Mouse (Mus musculus) Patski (cell line): ENCODE measurements around the gene Man1c1. TPM values are rescaled to one million over a fixed set of nuclear protein-coding genes. Genes with fewer than 3 reads are reported as not detected.

Experiments
- ATAC-seq: fragments of 100-300 bp; one replicate; pipeline ENCODE4 v1.8.0; 2021
- CTCF ChIA-PET: fragments of 350-600 bp; sonication (Branson Sonifier 250); formaldehyde crosslinking; loops from one replicate; lab custom pipeline; 2022; ENCODE audit warnings: inconsistent platforms; lab: Charles Lee
- POLR2A ChIA-PET: fragments of 350-600 bp; sonication (Branson Sonifier 250); formaldehyde crosslinking; loops from one replicate; lab custom pipeline; 2022; ENCODE audit warnings: antibody characterized with exemption, inconsistent platforms; lab: Charles Lee
- DNase-seq: peaks from one replicate; pipeline ENCODE4 v3.0.0-alpha.2; 2011; ENCODE audit warnings: low read depth, low spot score
- H3K27me3 ChIP-seq: fragments of 371-371 bp; one replicate; pipeline ENCODE4 v1.5.1; 2021
- CTCF ChIP-seq: fragments of 100-300 bp; IDR thresholded peaks from one replicate; pipeline ENCODE4 v1.5.1; 2021
- in situ Hi-C: fragments of 300-500 bp; cut with MboI; formaldehyde crosslinking; loops from 3 replicates; pipeline ENCODE4 v1.11.1; 2018; ENCODE audit warnings: low pct_unique_long_range_greater_than_20kb, mixed read lengths
- polyA plus RNA-seq: library from polyadenylated mRNA; unstranded; gene quantifications from one replicate; pipeline ENCODE4 v1.2.3, GENCODE M21; 2021

The Man1c1 gene
- polyA plus RNA-seq, 1 experiment from 2014 or later: 16.2 TPM

DNA sequence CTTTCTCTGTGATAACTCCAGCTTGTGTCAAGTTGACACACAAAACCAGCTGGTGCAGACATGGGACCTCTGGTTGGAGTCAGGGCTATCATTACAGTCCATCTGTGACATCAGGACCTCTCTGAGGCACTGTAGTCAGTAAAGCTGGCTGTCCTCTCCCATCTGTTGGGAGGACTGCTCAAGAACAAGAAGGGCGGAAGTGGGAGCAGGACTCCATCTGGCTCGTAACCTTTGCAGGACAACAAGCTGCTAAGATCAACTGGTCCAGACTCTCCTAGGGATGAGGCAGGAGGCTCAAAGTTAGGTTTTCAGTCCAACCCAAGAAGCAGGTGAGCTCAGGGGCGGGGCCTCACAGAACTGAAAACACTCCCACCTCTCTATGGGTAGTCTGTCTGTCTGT is 29.1 kb downstream of the Man1c1 start:
- no peak for TF ChIP-seq CTCF
- POLR2A ChIA-PET: no interaction called here
- ATAC-seq (no peak), DNase-seq (no peak)
- no peaks in the 10 kb centered on the region for H3K27me3 ChIP-seq
- in situ Hi-C loops: no loop called here
- CTCF ChIA-PET: interaction anchor here (1.1 kb wide), 1 partner anchor 27 kb away, joined by 3 read pairs; no protein-coding TSS in a partner anchor

DNA sequence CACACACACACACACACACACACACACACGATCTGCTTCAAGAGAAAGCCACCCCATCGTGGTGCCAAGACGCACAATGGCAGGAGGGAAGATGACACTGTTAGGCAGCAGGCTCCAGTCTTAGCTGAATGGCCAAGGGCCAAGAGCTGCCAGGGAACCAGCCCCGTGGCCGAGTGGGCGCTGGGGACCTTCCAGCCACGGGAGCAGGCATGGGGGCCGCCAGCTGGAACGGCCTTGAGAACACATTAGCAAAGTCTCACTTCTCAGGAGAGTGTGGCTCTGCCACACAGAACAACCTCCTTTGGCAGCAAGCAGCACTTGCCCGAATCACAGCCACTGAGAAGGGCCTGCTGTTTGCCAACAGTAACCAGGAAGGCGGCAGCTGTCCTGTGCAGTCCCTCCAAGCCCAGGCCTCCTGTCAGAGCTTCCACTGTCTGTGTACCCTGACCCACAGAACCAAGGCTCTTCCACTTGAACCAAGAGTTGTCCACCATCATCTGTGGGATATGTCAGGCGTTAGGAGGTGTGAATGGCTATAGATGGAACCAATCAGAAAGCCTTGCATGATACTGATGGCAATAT is 30.1 kb downstream of the Man1c1 start:
- DNase-seq: no peak
- no peaks in the 10 kb centered on the region for H3K27me3 ChIP-seq
- CTCF ChIA-PET: no interaction called here
- POLR2A ChIA-PET: no interaction called here
- in situ Hi-C loops: no loop called here
- no peak for TF ChIP-seq CTCF
- no peak for ATAC-seq

DNA sequence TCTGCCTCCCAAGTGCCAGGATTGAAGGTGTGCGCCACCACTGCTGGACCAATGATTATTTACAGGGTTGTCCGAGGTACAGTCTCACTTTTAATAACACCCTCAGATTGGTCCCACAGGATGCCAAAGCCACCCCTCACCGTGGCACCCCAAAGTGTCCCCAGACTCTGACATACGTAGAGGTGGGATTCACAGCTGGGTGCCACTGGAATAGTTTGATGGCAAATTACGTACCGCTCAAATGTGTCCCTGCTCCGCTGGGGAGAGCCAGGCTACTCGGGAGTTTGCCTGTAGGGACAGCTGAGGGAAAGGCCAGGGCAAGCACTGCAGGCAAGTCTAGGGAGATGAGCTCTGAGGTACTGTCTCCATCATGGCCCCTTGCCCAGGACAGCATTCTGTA is 30.9 kb downstream of the Man1c1 start:
- POLR2A ChIA-PET: interaction anchor here (1.9 kb wide), 1 partner anchor 29 kb away, joined by 4 read pairs; no protein-coding TSS in a partner anchor
- no peaks in the 10 kb centered on the region for H3K27me3 ChIP-seq
- DNase-seq (no peak), ATAC-seq (no peak)
- TF ChIP-seq CTCF: no peak
- CTCF ChIA-PET: no interaction called here
- in situ Hi-C loops: no loop called here

DNA sequence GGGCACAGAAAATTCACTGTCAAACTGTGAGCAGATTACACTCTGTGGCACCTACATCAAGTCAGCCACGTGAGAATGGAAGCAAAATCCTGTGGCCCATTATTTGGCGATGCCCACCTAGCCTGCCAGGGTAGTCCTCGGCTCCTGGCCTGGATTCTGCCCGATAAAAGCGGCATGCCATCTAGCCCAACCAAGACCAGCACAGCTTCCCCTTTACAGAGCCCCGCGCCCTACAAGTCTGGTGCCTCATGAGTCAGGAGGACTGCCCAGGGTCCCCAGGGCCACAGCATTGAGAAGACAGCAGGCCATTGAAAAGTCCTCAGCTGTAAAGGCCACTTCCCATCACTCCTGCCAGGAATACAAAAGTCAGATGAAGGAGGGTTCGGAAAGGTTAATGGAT is 31.8 kb downstream of the Man1c1 start:
- no peaks in the 10 kb centered on the region for H3K27me3 ChIP-seq
- DNase-seq (no peak), ATAC-seq (no peak)
- TF ChIP-seq CTCF: no peak
- in situ Hi-C loops: no loop called here
- CTCF ChIA-PET: no interaction called here
- POLR2A ChIA-PET: interaction anchor here (1.9 kb wide), 1 partner anchor 30 kb away, joined by 4 read pairs; no protein-coding TSS in a partner anchor

DNA sequence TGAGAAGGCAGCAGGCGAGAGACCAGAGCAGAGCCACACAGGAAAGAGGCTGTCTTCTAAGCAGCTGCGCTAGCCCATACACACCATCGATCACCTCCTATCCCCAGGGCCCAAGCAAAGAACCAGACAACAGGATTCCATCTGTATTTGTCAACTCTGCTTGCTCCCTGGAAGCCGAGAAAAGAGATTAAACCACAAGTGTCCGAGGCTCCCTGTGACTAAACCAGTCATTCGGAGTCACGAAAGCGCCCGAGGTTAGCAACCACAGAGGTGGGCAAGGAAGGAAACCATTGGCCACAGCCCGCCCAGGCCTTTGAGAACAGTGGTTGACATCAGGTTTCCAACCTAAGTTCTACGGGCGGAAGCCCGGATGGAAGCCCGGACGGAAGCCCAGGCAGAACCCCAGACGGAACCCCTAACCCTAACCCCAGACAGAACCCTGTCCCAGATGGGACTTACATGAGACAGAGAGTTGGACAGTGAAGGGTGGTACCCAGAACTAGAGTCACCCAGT is 32.4 kb downstream of the Man1c1 start:
- in situ Hi-C loops: no loop called here
- CTCF ChIA-PET: no interaction called here
- TF ChIP-seq CTCF: no peak
- ATAC-seq (peak; percentile 60), DNase-seq (no peak)
- H3K27me3 ChIP-seq: no peaks in the 10 kb centered on the region
- POLR2A ChIA-PET: interaction anchor here (1.9 kb wide), 1 partner anchor 30 kb away, joined by 4 read pairs; no protein-coding TSS in a partner anchor

DNA sequence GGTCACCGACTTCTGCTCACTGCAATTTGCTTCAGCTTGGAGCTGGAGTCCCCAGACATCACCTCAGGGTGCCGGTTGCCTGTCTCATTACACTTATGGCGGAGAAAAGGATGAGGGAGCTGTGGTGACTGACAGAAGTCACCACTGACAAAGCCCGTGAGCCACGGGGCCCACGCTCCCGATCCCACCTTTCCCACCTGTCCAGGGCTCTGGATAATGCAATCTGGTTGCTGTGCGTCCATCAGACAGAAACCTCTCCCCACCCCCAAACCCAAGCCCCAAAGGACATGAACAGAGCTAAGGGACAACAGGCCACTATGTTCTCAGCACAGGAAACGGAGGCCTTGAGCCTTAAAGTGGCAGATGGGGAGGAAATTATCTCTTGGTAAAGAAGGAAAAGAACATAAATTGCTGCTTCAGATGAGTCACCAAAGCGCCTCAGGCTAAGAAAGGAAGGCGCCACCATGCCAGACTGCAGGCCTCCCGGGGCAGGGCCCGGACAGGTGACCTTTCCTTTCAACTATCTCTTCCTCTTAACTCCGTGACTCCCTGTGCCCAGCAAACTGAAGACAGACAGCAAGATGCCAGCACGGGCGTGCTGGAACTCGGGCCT is 34.2 kb downstream of the Man1c1 start:
- in situ Hi-C loops: no loop called here
- DNase-seq (peak; percentile 79), ATAC-seq (no peak)
- no peak for TF ChIP-seq CTCF
- ChIA-PET CTCF (no interaction called here), POLR2A (interaction anchor here (0.6 kb wide), 2 partner anchors 8 to 11 kb away, joined by 3 to 4 read pairs; no protein-coding TSS in a partner anchor)
- H3K27me3 ChIP-seq: no peaks in the 10 kb centered on the region

DNA sequence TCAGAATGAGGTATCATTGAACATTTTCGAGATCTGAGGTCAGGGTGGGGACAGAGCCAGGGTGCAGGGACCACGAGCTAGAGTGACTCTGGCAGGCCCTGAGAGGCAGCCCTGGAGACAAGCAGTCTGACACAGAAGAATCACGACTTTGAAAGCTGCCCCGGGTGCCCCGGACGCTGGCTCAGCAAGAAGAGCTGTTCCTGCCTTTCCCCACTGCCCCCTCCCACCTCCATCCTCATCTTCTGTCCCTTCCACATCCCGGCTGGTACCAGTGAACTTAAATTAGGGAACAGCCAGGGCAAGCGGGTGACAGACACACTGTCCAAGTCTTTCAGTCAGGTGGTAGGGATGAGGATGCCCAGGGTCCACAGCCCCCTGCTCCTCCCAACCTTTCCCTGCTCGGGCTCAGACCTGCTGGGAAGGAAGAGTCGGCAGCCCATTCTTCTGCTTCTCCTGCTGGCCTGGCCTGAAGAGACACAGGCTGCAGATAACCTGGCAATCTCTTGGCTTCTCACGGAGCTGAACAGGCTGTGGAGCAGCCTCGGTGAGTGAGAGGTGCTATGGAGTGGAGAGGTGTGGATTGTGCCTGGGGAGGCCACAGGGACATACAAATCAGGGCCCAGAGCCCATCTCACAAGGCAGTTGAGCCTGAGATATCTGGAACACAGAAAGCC is 35.6 kb downstream of the Man1c1 start:
- CTCF ChIA-PET: interaction anchor here (0.8 kb wide), 1 partner anchor 112 kb away, joined by 3 read pairs; no protein-coding TSS in a partner anchor
- in situ Hi-C loops: no loop called here
- POLR2A ChIA-PET: no interaction called here
- no peaks in the 10 kb centered on the region for H3K27me3 ChIP-seq
- ATAC-seq (no peak), DNase-seq (no peak)
- TF ChIP-seq CTCF: no peak

DNA sequence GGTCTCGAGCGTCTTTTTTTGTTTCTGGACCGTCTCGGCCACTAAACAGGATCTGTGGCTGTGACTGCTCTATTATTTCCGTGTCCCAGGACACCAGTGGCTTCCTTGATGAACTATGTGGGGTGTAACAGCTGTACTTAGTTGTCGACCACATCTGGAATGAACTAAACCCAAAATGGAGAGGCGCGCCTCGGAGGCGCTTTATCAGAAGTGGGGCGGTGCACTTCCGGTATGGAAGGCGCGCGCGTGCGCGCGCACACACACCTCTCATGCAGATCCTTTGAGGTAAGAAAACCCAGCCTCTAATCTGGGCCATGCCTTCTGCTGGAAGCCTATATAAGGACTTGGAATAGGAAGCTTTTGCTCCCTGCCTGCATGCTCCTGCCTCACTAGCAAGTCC is 37.7 kb downstream of the Man1c1 start:
- ATAC-seq (no peak), DNase-seq (no peak)
- in situ Hi-C loops: no loop called here
- CTCF ChIA-PET: no interaction called here
- H3K27me3 ChIP-seq: no peaks in the 10 kb centered on the region
- POLR2A ChIA-PET: no interaction called here
- TF ChIP-seq CTCF: no peak

DNA sequence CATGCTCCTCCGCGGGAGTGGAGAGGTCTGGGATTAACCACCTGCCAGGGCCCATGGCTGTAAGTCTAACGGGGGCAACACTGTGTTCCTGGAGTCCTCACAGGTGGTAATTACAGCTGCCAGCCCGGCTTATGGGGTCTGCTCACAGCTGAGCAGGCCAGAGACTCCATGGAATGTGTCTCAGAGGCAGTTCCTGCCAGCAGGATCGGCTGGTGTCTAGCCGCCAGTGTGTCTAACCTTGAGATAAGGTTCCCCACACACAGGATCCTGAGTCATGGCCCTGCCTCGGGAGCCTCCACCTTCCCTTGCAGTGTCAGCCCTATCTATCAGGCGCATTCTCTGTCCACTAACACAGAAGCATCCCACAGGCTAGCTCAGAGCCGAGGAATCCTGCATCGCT is 41.0 kb downstream of the Man1c1 start:
- H3K27me3 ChIP-seq: no peaks in the 10 kb centered on the region
- CTCF ChIA-PET: no interaction called here
- peak; percentile 71 for DNase-seq
- ATAC-seq: peak; percentile 35
- POLR2A ChIA-PET: interaction anchor here (0.6 to 0.7 kb wide), 2 partner anchors 14 to 76 kb away, joined by 3 to 4 read pairs; no protein-coding TSS in a partner anchor
- TF ChIP-seq CTCF: no peak
- in situ Hi-C loops: no loop called here

DNA sequence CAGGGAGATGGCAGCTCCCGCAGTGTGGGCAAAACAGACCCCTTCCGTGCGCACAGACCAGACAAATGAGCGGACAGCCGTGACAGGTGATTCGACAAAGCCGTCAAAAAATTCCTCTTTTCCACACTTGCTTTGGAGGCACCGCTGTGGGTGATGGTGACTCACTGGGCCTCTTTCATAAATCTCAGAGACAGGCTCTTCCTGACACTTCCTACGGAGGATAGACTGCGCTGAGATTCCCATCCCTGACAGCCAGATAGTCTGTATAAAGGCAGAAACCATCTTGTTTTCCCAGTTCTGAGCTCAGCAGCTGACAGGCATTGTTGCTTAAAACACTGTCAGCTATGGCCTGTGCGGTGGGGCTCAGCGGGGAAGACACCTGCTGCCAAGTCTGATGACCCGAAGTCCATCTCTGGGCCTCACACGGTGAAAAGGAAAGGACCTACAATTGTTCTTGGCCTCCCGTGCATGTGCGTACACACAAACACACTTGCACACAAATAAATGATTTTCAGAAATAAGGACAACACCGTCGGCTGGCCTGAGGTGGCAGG is 43.4 kb downstream of the Man1c1 start:
- no peak for DNase-seq

More for the DNA sequence above, 43.4 kb downstream of the Man1c1 start:
- ATAC-seq: no peak
- CTCF ChIA-PET: no interaction called here
- no peaks in the 10 kb centered on the region for H3K27me3 ChIP-seq
- no peak for TF ChIP-seq CTCF
- in situ Hi-C loops: no loop called here
- POLR2A ChIA-PET: interaction anchor here (0.6 to 0.7 kb wide), 2 partner anchors 28 to 1530 kb away, joined by 5 to 6 read pairs; partner anchors contain the start of gene Wasf2
